Mouse (Mus musculus) hindbrain, postnatal 0 days (tissue): ENCODE results near the gene Slc48a1. TPM values are rescaled to one million over a fixed set of nuclear protein-coding genes. Genes with fewer than 3 reads are reported as not detected.

Source experiments
- ATAC-seq: fragments of 200-750 bp; cut with Nextera tagmentation; 2 replicates; pipeline ENCODE4 v1.8.0; 2017; ENCODE audit warnings: mild to moderate bottlenecking, moderate TSS enrichment, moderate library complexity
- DNase-seq: peaks from one replicate; pipeline ENCODE4 v3.0.0-alpha.2; 2015; ENCODE audit warnings: low spot score
- H3K27ac ChIP-seq: fragments of 300-500 bp; sonication (generic); 2 replicates; pipeline ENCODE4 v1.5.1; 2014; ENCODE audit warnings: mild to moderate bottlenecking
- H3K27me3 ChIP-seq: fragments of 300-500 bp; sonication (generic); 2 replicates; pipeline ENCODE4 v1.6.1; 2014; ENCODE audit warnings: low read length, mixed read lengths; ENCODE audit not compliant: insufficient read depth
- H3K36me3 ChIP-seq: fragments of 300-500 bp; sonication (generic); 2 replicates; pipeline ENCODE4 v1.6.1; 2014; ENCODE audit warnings: low read length, mixed read lengths; ENCODE audit not compliant: insufficient read depth
- H3K4me1 ChIP-seq: fragments of 300-500 bp; sonication (generic); 2 replicates; pipeline ENCODE4 v1.6.1; 2014; ENCODE audit warnings: antibody characterized with exemption, low read length, mixed read lengths; ENCODE audit not compliant: insufficient read depth
- H3K4me2 ChIP-seq: fragments of 300-500 bp; sonication (generic); 2 replicates; pipeline ENCODE4 v1.6.1; 2014; ENCODE audit warnings: low read depth, mild to moderate bottlenecking, low read length, moderate library complexity, mixed read lengths
- H3K4me3 ChIP-seq: fragments of 300-500 bp; sonication (generic); 2 replicates; pipeline ENCODE4 v1.5.1; 2014; ENCODE audit warnings: low read length
- H3K9ac ChIP-seq: fragments of 300-500 bp; sonication (generic); replicated peaks from 2 replicates; pipeline ENCODE4 v1.6.1; 2014; ENCODE audit warnings: mild to moderate bottlenecking, low read length, moderate library complexity, mixed read lengths
- H3K9me3 ChIP-seq: fragments of 300-500 bp; sonication (generic); 2 replicates; pipeline ENCODE4 v1.6.1; 2016; ENCODE audit warnings: low read length, mixed read lengths
- CTCF ChIP-seq: IDR thresholded peaks from 2 replicates; pipeline ENCODE4 v1.5.1; 2016; ENCODE audit warnings: antibody characterized with exemption, control low read depth, low read depth
- WGBS: fragments of 180-500 bp; shearing (Covaris S2); extraction: QIAGEN DNeasy Blood & Tissue Kit; methylation state at CpG from one replicate; pipeline ENCODE4 v1.1.7; 2014; 5-methylcytosine and 5-hydroxymethylcytosine counted together
- polyA plus RNA-seq: library from polyadenylated mRNA; unstranded; fragments of >200 nt; fragmentation: Nextera tagmentation; extraction: Ambion mirVana; gene quantifications from 2 replicates; pipeline ENCODE4 v1.2.1, GENCODE M21; 2015
- total RNA-seq: library from RNA; depleted of rRNA; stranded (reverse); fragments of >200 nt; gene quantifications from 2 replicates; pipeline ENCODE4 v1.2.3, GENCODE M21; 2014

Slc48a1 gene
- total and polyA plus RNA-seq, 2 experiments from 2014 or later: 89.3 to 152 TPM

DNA sequence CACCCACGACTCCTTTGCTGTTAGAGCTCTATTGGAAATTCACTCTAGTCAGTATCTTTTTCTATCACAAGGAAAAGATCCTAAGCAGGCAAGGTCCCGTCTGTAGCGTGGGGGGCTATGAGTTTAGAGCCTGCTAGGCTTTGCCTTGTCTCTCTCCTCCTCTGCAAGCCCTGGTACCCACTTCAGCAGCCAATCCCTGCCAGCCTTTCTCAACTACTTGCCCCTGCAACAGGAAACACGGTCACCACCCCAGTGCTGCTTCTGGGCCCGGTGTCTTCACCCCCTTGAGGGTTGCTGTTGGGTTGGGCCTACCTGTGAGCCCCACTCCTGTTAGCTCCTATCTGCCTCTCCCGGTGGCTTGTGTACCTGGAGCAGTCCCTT is 43.7 kb downstream of the Slc48a1 start:
- Histone ChIP-seq H3K4me1 (peaks cover 32% of the 10 kb centered on the region), H3K4me3 (no peak overlapping the region), H3K27me3 (no peaks in the 10 kb centered on the region), H3K9ac (no peak overlapping the region), H3K36me3 (no peaks in the 10 kb centered on the region), H3K27ac (no peak overlapping the region), H3K4me2 (no peak overlapping the region), H3K9me3 (no peaks in the 10 kb centered on the region)
- WGBS: 78% methylated on average over 6 of the region's 6 CpGs
- DNase-seq (no peak), ATAC-seq (no peak)
- no peak for TF ChIP-seq CTCF

DNA sequence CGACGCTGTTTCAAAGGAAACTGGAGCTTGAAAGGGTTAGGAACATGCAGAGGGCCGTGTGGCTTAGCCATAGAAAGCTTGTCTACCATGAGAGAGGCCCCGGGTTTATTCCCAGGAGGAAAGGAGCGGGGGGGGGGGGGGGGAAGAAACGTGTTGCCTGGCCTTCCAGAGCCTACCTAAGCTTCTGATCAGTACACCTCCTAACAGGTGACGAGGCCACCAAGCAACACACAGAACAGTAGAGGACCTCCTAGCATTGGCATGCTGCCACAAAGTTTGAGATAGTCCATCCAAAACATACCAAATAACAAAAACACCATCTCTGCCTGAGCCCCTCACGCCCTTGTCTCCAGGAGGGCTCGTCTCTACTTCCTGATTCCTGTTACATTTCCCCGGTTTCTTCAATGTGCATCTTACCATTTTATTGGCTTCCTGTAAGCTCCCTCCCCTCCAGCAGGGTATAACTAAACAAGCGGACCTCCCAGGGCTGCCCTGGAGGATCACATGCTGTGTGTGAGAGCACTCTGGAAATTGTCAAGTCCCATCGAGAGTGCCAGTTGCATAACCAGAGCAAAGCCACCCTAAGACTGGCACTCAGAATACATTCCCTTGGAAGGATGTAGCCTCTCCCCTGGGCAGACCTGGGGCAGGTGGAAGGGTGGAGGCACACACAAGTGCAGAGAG is 44.4 kb downstream of the Slc48a1 start:
- Histone ChIP-seq H3K4me2 (no peak overlapping the region), H3K4me3 (no peak overlapping the region), H3K4me1 (peaks cover 32% of the 10 kb centered on the region)

GRCm38 (mm10) chr15:97823479-97823878 is 45.2 kb downstream of the Slc48a1 start:
- no peak for DNase-seq
- Histone ChIP-seq H3K36me3 (no peaks in the 10 kb centered on the region), H3K4me3 (no peak overlapping the region), H3K4me2 (no peak overlapping the region), H3K27me3 (no peaks in the 10 kb centered on the region), H3K9ac (no peak overlapping the region), H3K27ac (no peak overlapping the region), H3K4me1 (peaks cover 37% of the 10 kb centered on the region), H3K9me3 (no peaks in the 10 kb centered on the region)
- no peak for ATAC-seq
- 48% methylated on average over 12 of the region's 12 CpGs for WGBS
- TF ChIP-seq CTCF: no peak

More for the DNA sequence above, 44.4 kb downstream of the Slc48a1 start:
- ATAC-seq (no peak), DNase-seq (no peak)
- Histone ChIP-seq H3K9me3 (no peaks in the 10 kb centered on the region), H3K27ac (no peak overlapping the region), H3K9ac (no peak overlapping the region), H3K36me3 (no peaks in the 10 kb centered on the region), H3K27me3 (no peaks in the 10 kb centered on the region)
- no peak for TF ChIP-seq CTCF
- WGBS: 47% methylated on average over 12 of the region's 12 CpGs

DNA sequence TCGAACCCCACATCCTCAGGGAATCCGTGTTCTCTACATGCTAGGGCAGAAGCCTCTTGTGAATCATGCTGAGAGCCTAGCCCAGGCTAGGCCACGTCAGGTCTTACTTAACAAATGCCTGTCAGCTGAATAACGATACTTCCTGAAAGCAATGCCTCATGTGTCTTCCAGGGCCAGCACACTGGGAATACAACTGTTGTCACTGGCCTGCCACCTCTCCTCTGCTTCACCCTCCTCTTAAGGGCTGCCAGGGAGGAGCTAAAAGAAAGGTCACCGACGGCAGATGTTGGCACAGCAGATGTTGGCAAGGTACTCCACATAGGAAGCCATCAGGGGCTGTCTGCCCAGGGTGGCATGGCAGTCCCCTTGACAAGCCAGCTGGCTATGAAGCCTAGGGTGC is 45.7 kb downstream of the Slc48a1 start:
- H3K4me1 ChIP-seq: peaks cover 42% of the 10 kb centered on the region
- no peak for ATAC-seq
- H3K4me3 ChIP-seq: no peak overlapping the region
- DNase-seq: no peak
- no peaks in the 10 kb centered on the region for H3K36me3 ChIP-seq
- H3K27ac ChIP-seq: peak overlapping the region; percentile 5; the same call in 1 of the 2 replicates
- 58% methylated on average over 6 of the region's 6 CpGs for WGBS
- H3K9ac ChIP-seq: no peak overlapping the region
- H3K4me2 ChIP-seq: no peak overlapping the region
- no peak for TF ChIP-seq CTCF
- no peaks in the 10 kb centered on the region for H3K9me3 ChIP-seq
- H3K27me3 ChIP-seq: no peaks in the 10 kb centered on the region

GRCm38 (mm10) chr15:97825071-97825940 is 47.0 kb downstream of the Slc48a1 start:
- Histone ChIP-seq H3K4me3 (peak overlapping the region; percentile 7), H3K4me2 (peak overlapping the region; percentile 49), H3K27ac (peak overlapping the region; percentile 45; the same call in 1 of the 2 replicates), H3K9ac (peak overlapping the region; percentile 30; the same call in 1 of the 2 replicates), H3K27me3 (no peaks in the 10 kb centered on the region), H3K36me3 (no peaks in the 10 kb centered on the region), H3K4me1 (peaks cover 52% of the 10 kb centered on the region), H3K9me3 (no peaks in the 10 kb centered on the region)
- DNase-seq: peak; percentile 66
- ATAC-seq: peak; percentile 28; the same call in 1 of the 2 replicates
- peak; percentile 44 for TF ChIP-seq CTCF
- WGBS: 9% methylated on average over 29 of the region's 29 CpGs

DNA sequence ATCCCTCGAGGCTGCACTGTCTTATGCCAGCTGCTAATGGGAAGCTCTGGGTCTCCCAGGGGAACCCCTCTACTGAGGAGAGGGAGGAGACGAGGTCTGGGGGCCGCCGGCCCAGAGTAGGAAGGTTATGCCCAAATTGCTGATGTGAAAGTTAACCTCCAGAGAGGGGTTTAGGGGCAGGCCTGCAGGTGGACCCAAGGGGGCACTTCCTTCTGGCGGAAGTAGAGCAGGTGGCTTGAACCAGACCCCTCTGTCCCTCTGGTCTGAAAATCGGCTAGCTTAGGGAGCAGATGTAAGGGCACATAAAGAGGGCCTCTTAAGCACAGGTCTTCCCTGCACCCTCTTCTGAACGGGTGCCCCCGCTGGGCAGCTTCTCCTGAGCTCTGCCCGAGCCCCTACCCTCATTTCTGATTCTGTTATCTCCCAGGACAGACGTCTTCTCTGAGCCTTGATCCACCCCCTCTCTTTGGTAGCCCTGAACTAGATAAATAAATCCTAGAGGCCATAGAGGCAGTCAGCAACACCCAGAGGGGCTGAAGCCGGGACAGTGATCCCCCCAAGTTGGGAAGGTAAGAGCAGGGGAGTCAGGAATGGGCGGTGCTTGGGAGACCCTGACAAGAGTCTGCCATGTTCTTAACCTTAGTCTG is 47.7 kb downstream of the Slc48a1 start:
- no peaks in the 10 kb centered on the region for H3K27me3 ChIP-seq
- no peak overlapping the region for H3K4me3 ChIP-seq
- TF ChIP-seq CTCF: no peak
- no peaks in the 10 kb centered on the region for H3K9me3 ChIP-seq
- peak overlapping the region; percentile 49; the same call in 1 of the 2 replicates for H3K4me2 ChIP-seq
- WGBS: 46% methylated on average over 12 of the region's 12 CpGs
- DNase-seq: no peak
- no peak overlapping the region; the same call in 1 of the 2 replicates for H3K9ac ChIP-seq
- H3K27ac ChIP-seq: peak overlapping the region; percentile 45; the same call in 1 of the 2 replicates
- H3K4me1 ChIP-seq: peaks cover 52% of the 10 kb centered on the region
- H3K36me3 ChIP-seq: no peaks in the 10 kb centered on the region
- ATAC-seq: no peak
